Mouse (Mus musculus): ENCODE data around the gene Eif3d.

The Eif3d gene

DNA sequence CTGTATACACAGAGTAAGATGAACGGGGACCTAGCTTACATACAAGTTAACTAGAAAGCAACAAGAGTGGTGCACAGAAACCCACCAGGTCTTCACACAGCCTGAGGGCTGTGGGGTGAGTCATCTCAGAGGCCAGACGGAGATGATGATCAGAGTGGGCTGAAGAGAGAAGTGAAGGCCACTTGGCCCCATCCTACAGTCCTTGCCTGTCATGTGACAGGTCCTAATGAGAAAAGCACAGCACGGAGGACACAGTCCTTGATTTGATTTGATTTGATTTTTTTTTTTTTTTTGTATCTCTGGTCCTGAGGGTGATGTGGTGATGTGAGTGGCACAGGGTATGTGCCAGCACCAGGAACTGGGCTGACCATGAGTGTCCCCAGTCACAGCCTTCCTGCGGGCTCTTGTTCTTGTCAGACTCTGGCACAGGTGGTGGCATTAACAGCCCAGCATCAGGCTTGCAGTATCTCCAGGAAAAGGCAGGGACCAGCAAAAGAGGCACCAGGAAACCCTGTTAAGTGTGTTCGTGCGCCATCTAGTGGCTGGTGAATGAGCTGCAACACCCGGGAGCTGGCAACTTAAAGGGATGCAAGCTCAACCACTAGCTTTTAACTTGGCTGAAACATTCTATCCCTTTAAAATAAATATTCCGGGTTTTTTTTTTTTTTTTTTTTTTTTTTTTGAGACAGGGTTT lies 53.6 kb downstream of the Eif3d start:
- peak; percentile 70 for DNase-seq (ENCODE audit: low spot score)

GRCm38 (mm10) chr15:77915287-77915686 lies 55.3 kb downstream of the Eif3d start:
- no peak for DNase-seq (ENCODE audit: low spot score)

GRCm38 (mm10) chr15:77914507-77914906 lies 56.1 kb downstream of the Eif3d start:
- DNase-seq (ENCODE audit: low spot score): no peak

DNA sequence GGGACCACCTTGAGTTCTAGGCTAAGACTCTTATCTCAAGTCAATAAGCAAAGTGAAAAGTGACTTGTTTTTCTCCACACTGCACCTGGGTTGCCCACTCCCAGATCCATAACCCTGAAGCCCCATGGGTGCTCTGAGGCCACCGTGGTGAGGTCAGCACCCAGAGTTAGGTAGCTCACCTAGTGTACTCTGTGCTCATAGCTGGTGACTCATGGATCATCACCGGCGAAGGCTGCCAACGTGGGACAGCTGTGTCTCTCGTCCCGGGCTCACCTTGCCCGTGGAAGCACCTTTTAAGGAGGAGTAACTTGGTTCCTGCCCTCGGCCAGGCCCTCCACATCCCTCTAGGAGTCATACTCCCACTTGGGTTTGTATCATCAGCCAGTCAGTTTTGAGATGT lies 57.6 kb downstream of the Eif3d start:
- no peak for DNase-seq (ENCODE audit: low spot score)

GRCm38 (mm10) chr15:77912585-77912984 lies 58.0 kb downstream of the Eif3d start:
- no peak for DNase-seq (ENCODE audit: low spot score)

- no peak for DNase-seq (ENCODE audit: low spot score)
These were observed 58.6 kb downstream of the Eif3d start for GRCm38 (mm10) chr15:77912048-77912447.

DNA sequence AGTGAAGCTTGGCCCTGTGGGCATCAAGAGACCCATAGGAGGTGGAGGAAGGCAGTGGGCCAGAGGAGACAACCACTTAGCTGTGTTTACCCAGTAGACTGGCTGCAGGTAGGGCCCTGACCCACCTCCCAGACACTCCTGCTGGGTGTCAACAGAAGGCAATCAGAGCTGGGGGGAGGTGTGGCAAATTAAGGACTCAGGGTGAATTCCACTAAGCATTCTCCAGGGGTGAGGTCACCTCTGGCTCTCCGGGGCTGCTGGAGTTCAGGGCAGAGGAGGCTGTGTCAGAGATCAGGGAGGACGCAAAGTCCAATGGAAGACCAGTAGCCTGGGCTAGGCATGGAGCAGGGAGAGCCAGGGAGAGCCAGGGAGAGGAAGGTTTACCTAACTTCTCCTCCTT lies 59.5 kb downstream of the Eif3d start:
- no peak for DNase-seq (ENCODE audit: low spot score)
